Mouse (Mus musculus) MEL (cell line): ENCODE data around the gene Bub1b. TPM values are rescaled to one million over a fixed set of nuclear protein-coding genes. Genes with fewer than 3 reads are reported as not detected.

ENCODE experiments used
- DNase-seq: peaks from one replicate; pipeline ENCODE4 v3.0.0; 2011; ENCODE audit warnings: low read depth, low spot score
- H3K27ac ChIP-seq: 2 replicates; pipeline ENCODE4 v1.5.1; 2012; ENCODE audit warnings: low read depth, mild to moderate bottlenecking, control low read depth, low read length, moderate library complexity; ENCODE audit not compliant: control insufficient read depth
- H3K27me3 ChIP-seq, 2 experiments: fragments of 150-350 bp in 1 of 2; sonication (generic) in 1 of 2; 2 replicates each; pipeline ENCODE4 v1.6.1; 2012; ENCODE audit warnings: low read length in 2 of 2, mild to moderate bottlenecking in 2 of 2, improper control_type of control experiment in 1 of 2, moderate library complexity in 1 of 2; ENCODE audit not compliant: insufficient read depth in 2 of 2, control insufficient read depth in 1 of 2
- H3K36me3 ChIP-seq, 2 experiments: 2 replicates each; pipeline ENCODE4 v1.6.1; 2012 to 2014; ENCODE audit warnings: low read length in 2 of 2, improper control_type of control experiment in 1 of 2, inconsistent platforms in 1 of 2, mild to moderate bottlenecking in 1 of 2; ENCODE audit not compliant: insufficient read depth in 2 of 2, control insufficient read depth in 1 of 2
- H3K4me1 ChIP-seq, 2 experiments: fragments of 150-350 bp in 1 of 2; sonication (generic) in 1 of 2; 2 replicates each; pipeline ENCODE4 v1.6.1; 2012; ENCODE audit warnings: low read length in 2 of 2, improper control_type of control experiment in 1 of 2, mild to moderate bottlenecking in 1 of 2; ENCODE audit not compliant: insufficient read depth in 2 of 2, control insufficient read depth in 1 of 2
- H3K4me3 ChIP-seq, 2 experiments: fragments of 150-350 bp in 1 of 2; sonication (generic) in 1 of 2; 2 replicates each; pipeline ENCODE4 v1.5.1; 2012; ENCODE audit warnings: low read depth in 2 of 2, low read length in 2 of 2, mild to moderate bottlenecking in 2 of 2, moderate library complexity in 2 of 2, control low read depth in 1 of 2, improper control_type of control experiment in 1 of 2; ENCODE audit not compliant: control insufficient read depth in 1 of 2, insufficient read depth in 1 of 2
- H3K79me2 ChIP-seq: 2 replicates; pipeline ENCODE4 v1.6.1; 2012; ENCODE audit warnings: mild to moderate bottlenecking, low read length, moderate library complexity; ENCODE audit not compliant: control insufficient read depth, poor library complexity, insufficient read depth
- H3K9ac ChIP-seq: 2 replicates; pipeline ENCODE4 v1.6.1; 2012; ENCODE audit warnings: low read depth, mild to moderate bottlenecking, control low read depth, low read length, moderate library complexity; ENCODE audit not compliant: control insufficient read depth, poor library complexity, severe bottlenecking
- H3K9me3 ChIP-seq: fragments of 150-350 bp; sonication (generic); replicated peaks from 2 replicates; pipeline ENCODE4 v1.6.1; 2012; ENCODE audit warnings: mild to moderate bottlenecking, low read length, improper control_type of control experiment, moderate library complexity; ENCODE audit not compliant: insufficient read depth
- CHD1 ChIP-seq: IDR thresholded peaks from 2 replicates; pipeline ENCODE4 v1.6.1; 2012; ENCODE audit warnings: low read depth, mild to moderate bottlenecking, inconsistent platforms, low read length, improper control_type of control experiment
- CHD2 ChIP-seq: IDR thresholded peaks from 2 replicates; pipeline ENCODE4 v1.6.1; 2011; ENCODE audit warnings: low read length, improper control_type of control experiment
- CTCF ChIP-seq, 3 experiments: IDR thresholded peaks in 2 of 3; conservative IDR thresholded peaks in 1 of 3; 2 replicates each; pipeline ENCODE4 v1.5.1; 2011 to 2012; ENCODE audit warnings: low read length in 3 of 3, low read depth in 2 of 3, mild to moderate bottlenecking in 2 of 3, improper control_type of control experiment in 1 of 3, inconsistent platforms in 1 of 3, mixed read lengths in 1 of 3, moderate library complexity in 1 of 3; ENCODE audit not compliant: control insufficient read depth in 1 of 3, insufficient read depth in 1 of 3, poor library complexity in 1 of 3, severe bottlenecking in 1 of 3
- E2F4 ChIP-seq: IDR thresholded peaks from 2 replicates; pipeline ENCODE4 v1.6.1; 2011; ENCODE audit warnings: low read depth, low read length, improper control_type of control experiment, borderline replicate concordance
- ELF1 ChIP-seq: IDR thresholded peaks from 2 replicates; pipeline ENCODE4 v1.6.1; 2014; ENCODE audit warnings: low read depth, mild to moderate bottlenecking, inconsistent platforms, low read length, improper control_type of control experiment, moderate library complexity
- EP300 ChIP-seq, 2 experiments: IDR thresholded peaks; 2 replicates each; pipeline ENCODE4 v1.6.1; 2011; ENCODE audit warnings: improper control_type of control experiment in 2 of 2, low read length in 2 of 2, low read depth in 1 of 2, mild to moderate bottlenecking in 1 of 2
- ETS1 ChIP-seq: IDR thresholded peaks from 2 replicates; pipeline ENCODE4 v1.6.1; 2012; ENCODE audit warnings: low read depth, mild to moderate bottlenecking, inconsistent platforms, low read length, improper control_type of control experiment, moderate library complexity
- GABPA ChIP-seq: IDR thresholded peaks from 2 replicates; pipeline ENCODE4 v1.6.1; 2012; ENCODE audit warnings: low read depth, mild to moderate bottlenecking, inconsistent platforms, low read length, improper control_type of control experiment, moderate library complexity
- GATA1 ChIP-seq: IDR thresholded peaks from 2 replicates; pipeline ENCODE4 v1.6.1; 2011; ENCODE audit warnings: low read depth, low read length, improper control_type of control experiment
- HCFC1 ChIP-seq: IDR thresholded peaks from 2 replicates; pipeline ENCODE4 v1.6.1; 2012; ENCODE audit warnings: low read depth, mild to moderate bottlenecking, inconsistent platforms, low read length, improper control_type of control experiment, moderate library complexity
- KAT2A ChIP-seq: conservative IDR thresholded peaks from 2 replicates; pipeline ENCODE4 v1.6.1; 2012; ENCODE audit warnings: low read depth, low read length, improper control_type of control experiment, inconsistent platforms
- MAFK ChIP-seq: IDR thresholded peaks from 2 replicates; pipeline ENCODE4 v1.6.1; 2011; ENCODE audit warnings: low read depth, mild to moderate bottlenecking, low read length, improper control_type of control experiment, borderline replicate concordance
- MEF2A ChIP-seq: IDR thresholded peaks from 2 replicates; pipeline ENCODE4 v1.6.1; 2014; ENCODE audit warnings: low read depth, mild to moderate bottlenecking, inconsistent platforms, low read length, improper control_type of control experiment; ENCODE audit not compliant: poor library complexity, insufficient replicate concordance, severe bottlenecking; ENCODE audit errors: extremely low read depth
- MXI1 ChIP-seq: IDR thresholded peaks from 2 replicates; pipeline ENCODE4 v1.6.1; 2011; ENCODE audit warnings: mild to moderate bottlenecking, low read depth, low read length, improper control_type of control experiment
- MYB ChIP-seq: IDR thresholded peaks from 2 replicates; pipeline ENCODE4 v1.6.1; 2011; ENCODE audit warnings: mild to moderate bottlenecking, low read depth, low read length, improper control_type of control experiment
- MYC ChIP-seq: IDR thresholded peaks from 2 replicates; pipeline ENCODE4 v1.6.1; 2011; ENCODE audit warnings: low read depth, mild to moderate bottlenecking, low read length, improper control_type of control experiment, moderate library complexity
- NELFE ChIP-seq: IDR thresholded peaks from 2 replicates; pipeline ENCODE4 v1.6.1; 2011; ENCODE audit warnings: low read depth, low read length, improper control_type of control experiment
- NRF1 ChIP-seq: IDR thresholded peaks from 2 replicates; pipeline ENCODE4 v1.6.1; 2014; ENCODE audit warnings: low read depth, mild to moderate bottlenecking, inconsistent platforms, low read length, improper control_type of control experiment, moderate library complexity; ENCODE audit not compliant: poor library complexity, insufficient read depth, severe bottlenecking
- POLR2A ChIP-seq, 2 experiments: IDR thresholded peaks; 2 replicates each; pipeline ENCODE4 v1.6.1; 2011 to 2012; ENCODE audit warnings: low read length in 2 of 2, mild to moderate bottlenecking in 2 of 2, control low read depth in 1 of 2, improper control_type of control experiment in 1 of 2, low read depth in 1 of 2, moderate library complexity in 1 of 2; ENCODE audit not compliant: control insufficient read depth in 1 of 2, insufficient read depth in 1 of 2, poor library complexity in 1 of 2
- POLR2AphosphoS5 ChIP-seq: IDR thresholded peaks from 2 replicates; pipeline ENCODE4 v1.6.1; 2012; ENCODE audit warnings: low read depth, borderline replicate concordance, mild to moderate bottlenecking, inconsistent platforms, low read length, moderate library complexity, mixed read lengths
- RAD21 ChIP-seq: IDR thresholded peaks from 2 replicates; pipeline ENCODE4 v1.6.1; 2011; ENCODE audit warnings: mild to moderate bottlenecking, low read depth, low read length, improper control_type of control experiment
- RCOR1 ChIP-seq: IDR thresholded peaks from 2 replicates; pipeline ENCODE4 v1.6.1; 2012; ENCODE audit warnings: low read depth, mild to moderate bottlenecking, inconsistent platforms, low read length, improper control_type of control experiment
- SIN3A ChIP-seq: IDR thresholded peaks from 2 replicates; pipeline ENCODE4 v1.6.1; 2012; ENCODE audit warnings: low read length, improper control_type of control experiment, inconsistent platforms
- SMC3 ChIP-seq: IDR thresholded peaks from 2 replicates; pipeline ENCODE4 v1.6.1; 2011; ENCODE audit warnings: low read depth, low read length, improper control_type of control experiment
- TAL1 ChIP-seq: IDR thresholded peaks from 2 replicates; pipeline ENCODE4 v1.6.1; 2012; ENCODE audit warnings: mild to moderate bottlenecking, inconsistent platforms, low read length, moderate library complexity, mixed read lengths
- TBP ChIP-seq: IDR thresholded peaks from 2 replicates; pipeline ENCODE4 v1.8.0; 2011; ENCODE audit warnings: low read depth, low read length, improper control_type of control experiment
- TCF12 ChIP-seq: IDR thresholded peaks from 2 replicates; pipeline ENCODE4 v1.6.1; 2014; ENCODE audit warnings: low read depth, mild to moderate bottlenecking, inconsistent platforms, low read length, improper control_type of control experiment, moderate library complexity
- UBTF ChIP-seq: IDR thresholded peaks from 2 replicates; pipeline ENCODE4 v1.6.1; 2012; ENCODE audit warnings: low read depth, mild to moderate bottlenecking, inconsistent platforms, low read length, improper control_type of control experiment, moderate library complexity, borderline replicate concordance; ENCODE audit not compliant: insufficient read depth
- USF1 ChIP-seq: IDR thresholded peaks from 2 replicates; pipeline ENCODE4 v1.6.1; 2014; ENCODE audit warnings: low read depth, mild to moderate bottlenecking, inconsistent platforms, low read length, improper control_type of control experiment, moderate library complexity
- USF2 ChIP-seq, 2 experiments: IDR thresholded peaks; 2 replicates each; pipeline ENCODE4 v1.6.1; 2011 to 2012; ENCODE audit warnings: improper control_type of control experiment in 2 of 2, low read length in 2 of 2, borderline replicate concordance in 1 of 2, inconsistent platforms in 1 of 2, low read depth in 1 of 2, mild to moderate bottlenecking in 1 of 2; ENCODE audit not compliant: insufficient read depth in 1 of 2
- ZC3H11A ChIP-seq: IDR thresholded peaks from 2 replicates; pipeline ENCODE4 v1.6.1; 2012; ENCODE audit warnings: low read depth, mild to moderate bottlenecking, inconsistent platforms, low read length, improper control_type of control experiment
- ZKSCAN1 ChIP-seq: IDR thresholded peaks from 2 replicates; pipeline ENCODE4 v1.6.1; 2012; ENCODE audit warnings: low read depth, mild to moderate bottlenecking, inconsistent platforms, low read length, improper control_type of control experiment, moderate library complexity
- ZMIZ1 ChIP-seq: IDR thresholded peaks from 2 replicates; pipeline ENCODE4 v1.6.1; 2012; ENCODE audit warnings: low read depth, mild to moderate bottlenecking, inconsistent platforms, low read length, improper control_type of control experiment, moderate library complexity
- ZNF384 ChIP-seq: IDR thresholded peaks from 2 replicates; pipeline ENCODE4 v1.6.1; 2012; ENCODE audit warnings: low read depth, mild to moderate bottlenecking, inconsistent platforms, low read length, improper control_type of control experiment
- polyA plus RNA-seq, 2 experiments: library from polyadenylated mRNA; stranded (reverse) in 1 of 2; unstranded in 1 of 2; fragments of >175 nt in 1 of 2; fragments of >200 nt in 1 of 2; gene quantifications; 2 replicates each; pipeline versions ENCODE4 v1.2.1 to v1.2.4; 2012; ENCODE audit warnings: low replicate concordance in 2 of 2, low read depth in 1 of 2; ENCODE audit not compliant: insufficient read length in 2 of 2, insufficient read depth in 1 of 2, missing spikeins in 1 of 2
- total RNA-seq: library from RNA; depleted of rRNA; stranded (reverse); fragments of 300-350 nt; gene quantifications from 2 replicates; pipeline ENCODE4 v1.2.3, GENCODE M21; 2012

Bub1b gene
- total and polyA plus RNA-seq, 3 experiments: 87.5 to 120 TPM; not detected in 1

- H3K9me3 ChIP-seq: no peaks in the 10 kb centered on the region
- H3K9ac ChIP-seq: peak overlapping the region; percentile 81
- peak overlapping the region; percentile 68 to 94 for H3K4me3 ChIP-seq
- peak; percentile 49 for DNase-seq
- H3K27me3 ChIP-seq: no peaks in the 10 kb centered on the region
- peaks cover 0 to 25% of the 10 kb centered on the region in 2 experiments; a peak in 2 of 4 replicates for H3K36me3 ChIP-seq
- peaks cover 19 to 32% of the 10 kb centered on the region in 2 experiments for H3K4me1 ChIP-seq
- peaks cover 15% of the 10 kb centered on the region for H3K79me2 ChIP-seq
- H3K27ac ChIP-seq: peak overlapping the region; percentile 61
- TF ChIP-seq MYC (peak; percentile 86), MXI1 (peak; percentile 98), POLR2A (IDR thresholded peaks at IDR 0.05; ENCODE audit: control insufficient read depth in 1 of 2, insufficient read depth in 1 of 2, low read depth in 1 of 2, low read length in 2 of 2, poor library complexity in 1 of 2) (no peak; a peak in 1 of 4 replicates), TAL1 (no peak), CHD2 (no peak), SMC3 (no peak), ZMIZ1 (no peak), MYB (no peak), UBTF (no peak), E2F4 (no peak), ZKSCAN1 (no peak), HCFC1 (no peak), ZC3H11A (no peak), ETS1 (no peak), ELF1 (0 out of 2 replicates have a peak, but pooled peaks have one; percentile 3), RCOR1 (no peak), GABPA (no peak), NRF1 (0 out of 2 replicates have a peak, but pooled peaks have one; percentile 12), USF2 (IDR thresholded peaks at IDR 0.05; ENCODE audit: borderline replicate concordance in 1 of 2, insufficient read depth in 1 of 2, low read depth in 1 of 2, low read length in 2 of 2) (no peak), KAT2A (no peak), CTCF (IDR thresholded peaks at IDR 0.05 in 2 of 3, conservative IDR thresholded peaks at IDR 0.05 in 1 of 3; ENCODE audit: control insufficient read depth in 1 of 3, insufficient read depth in 1 of 3, low read depth in 2 of 3, low read length in 3 of 3, poor library complexity in 1 of 3, severe bottlenecking in 1 of 3) (no peak), CHD1 (no peak), EP300 (IDR thresholded peaks at IDR 0.05; ENCODE audit: low read depth in 1 of 2, low read length in 2 of 2) (0 out of 4 replicates have a peak, but pooled peaks of 1 of the 2 experiments have one; percentile 2), SIN3A (peak; percentile 74; the same call in 1 of the 2 replicates), RAD21 (no peak), POLR2AphosphoS5 (no peak), NELFE (peak; percentile 4; the same call in 1 of the 2 replicates), MEF2A (no peak), MAFK (no peak), TBP (no peak), TCF12 (no peak), ZNF384 (no peak), GATA1 (no peak), USF1 (0 out of 2 replicates have a peak, but pooled peaks have one; percentile 3)
These were observed 66.1 kb downstream of the Bub1b start for GRCm38 (mm10) chr2:118663804-118664766.
